Mouse (Mus musculus): ENCODE results near the gene Ddhd1. TPM values are rescaled to one million over a fixed set of nuclear protein-coding genes. Genes with fewer than 3 reads are reported as not detected.

Gene Ddhd1
- polyA plus RNA-seq, 1 experiment from 2014 or later, result 28.4 TPM

- DNase-seq (ENCODE audit: low spot score), result no peak
- Histone ChIP-seq H3K36me3 (replicated peaks; ENCODE audit: control insufficient read depth, insufficient read depth) (no peaks in the 10 kb centered on the region), H3K9ac (no peak overlapping the region), H3K4me1 (replicated peaks; ENCODE audit: control insufficient read depth, insufficient read depth, low read length) (no peaks in the 10 kb centered on the region), H3K4me3 (replicated peaks; ENCODE audit: low read length) (no peak overlapping the region), H3K4me2 (replicated peaks) (no peak overlapping the region), H3K27ac (no peak overlapping the region), H3K27me3 (ENCODE audit: control insufficient read depth, insufficient read depth, low read length) (no peaks in the 10 kb centered on the region), H3K9me3 (ENCODE audit: control insufficient read depth, low read length) (no peaks in the 10 kb centered on the region)
- WGBS, result 80% methylated on average over 6 of the region's 6 CpGs
- ATAC-seq (ENCODE audit: low FRiP score), result no peak
Measured at GRCm38 (mm10) chr14:45676722-45677121, 18.8 kb upstream of the Ddhd1 start.

DNA sequence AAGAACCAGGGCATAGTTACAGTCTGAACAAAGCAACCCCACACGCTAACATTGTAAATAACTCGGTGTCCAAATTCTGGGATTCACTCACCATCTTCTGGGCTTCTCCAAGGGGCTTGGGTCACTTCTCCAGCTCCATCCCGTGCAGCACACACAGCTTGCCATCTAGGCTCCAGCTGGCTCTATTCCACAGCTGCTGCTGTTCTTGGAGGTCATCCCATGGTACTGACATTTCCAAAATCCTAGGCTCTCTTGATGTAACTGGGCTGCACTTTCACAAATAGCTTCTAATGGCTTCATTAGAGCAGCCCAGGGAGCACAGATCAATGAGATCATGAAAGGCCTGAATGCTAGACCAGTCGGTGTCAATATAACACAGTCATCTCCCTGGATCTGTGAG lies 10.4 kb upstream of the Ddhd1 start:
- DNase-seq (ENCODE audit: low spot score), result no peak
- 80% methylated on average over 4 of the region's 4 CpGs for WGBS
- Histone ChIP-seq H3K27me3 (ENCODE audit: control insufficient read depth, insufficient read depth, low read length) (no peaks in the 10 kb centered on the region), H3K36me3 (replicated peaks; ENCODE audit: control insufficient read depth, insufficient read depth) (no peaks in the 10 kb centered on the region), H3K4me3 (replicated peaks; ENCODE audit: low read length) (no peak overlapping the region), H3K27ac (no peak overlapping the region), H3K9me3 (ENCODE audit: control insufficient read depth, low read length) (no peaks in the 10 kb centered on the region), H3K4me1 (replicated peaks; ENCODE audit: control insufficient read depth, insufficient read depth, low read length) (no peaks in the 10 kb centered on the region), H3K9ac (no peak overlapping the region), H3K4me2 (replicated peaks) (no peak overlapping the region)
- no peak for ATAC-seq (ENCODE audit: low FRiP score)

DNA sequence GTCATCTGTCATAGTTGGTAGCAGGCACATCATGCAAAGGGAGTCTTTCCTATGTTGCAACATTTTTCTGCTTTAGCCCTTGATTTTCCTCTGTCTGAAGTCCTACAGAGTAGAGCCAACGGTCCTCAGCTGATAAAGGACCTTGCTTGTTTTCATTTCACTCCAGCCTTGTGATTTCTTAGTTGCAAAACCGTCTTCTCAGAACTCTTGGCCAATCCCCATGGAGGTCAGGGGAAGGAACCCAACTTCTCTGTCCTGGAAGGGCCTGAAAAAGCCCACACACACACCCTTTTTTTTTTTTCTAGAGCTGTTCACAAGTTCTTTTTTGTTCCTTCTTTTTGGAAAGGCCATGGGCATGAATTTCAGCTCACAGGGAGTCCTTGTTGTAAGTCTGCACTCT lies 9.3 kb upstream of the Ddhd1 start:
- no peaks in the 10 kb centered on the region for H3K4me1 ChIP-seq (replicated peaks; ENCODE audit: control insufficient read depth, insufficient read depth, low read length)
- WGBS, result 74% methylated on average over 2 of the region's 2 CpGs
- H3K4me2 ChIP-seq (replicated peaks), result no peak overlapping the region
- no peak for ATAC-seq (ENCODE audit: low FRiP score)
- no peak overlapping the region for H3K4me3 ChIP-seq (replicated peaks; ENCODE audit: low read length)
- H3K36me3 ChIP-seq (replicated peaks; ENCODE audit: control insufficient read depth, insufficient read depth), result no peaks in the 10 kb centered on the region
- no peak for DNase-seq (ENCODE audit: low spot score)
- no peaks in the 10 kb centered on the region for H3K27me3 ChIP-seq (ENCODE audit: control insufficient read depth, insufficient read depth, low read length)
- H3K9ac ChIP-seq, result no peak overlapping the region
- H3K27ac ChIP-seq, result no peak overlapping the region
- no peaks in the 10 kb centered on the region for H3K9me3 ChIP-seq (ENCODE audit: control insufficient read depth, low read length)

DNA sequence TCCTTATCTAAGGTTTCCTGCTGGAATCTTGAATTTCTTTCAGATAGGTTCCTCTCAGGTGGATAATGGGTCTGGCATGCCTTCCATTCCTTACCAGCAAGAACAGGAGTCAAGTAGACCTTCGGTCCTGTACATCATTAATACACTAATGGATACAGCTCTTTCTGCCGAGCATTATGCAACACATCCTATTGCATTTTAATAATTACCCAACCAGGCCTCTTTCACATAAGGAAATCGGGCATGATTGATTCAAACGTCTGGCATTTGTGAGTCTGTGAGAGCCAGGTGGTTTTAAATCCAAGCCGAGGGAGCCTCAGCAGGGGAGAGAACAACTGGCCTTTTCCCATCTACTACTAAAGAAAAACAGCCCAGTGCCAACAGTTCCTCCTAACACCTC lies 3.6 kb upstream of the Ddhd1 start:
- no peak overlapping the region for H3K27ac ChIP-seq
- DNase-seq (ENCODE audit: low spot score) (no peak), ATAC-seq (ENCODE audit: low FRiP score) (no peak)
- H3K4me1 ChIP-seq (replicated peaks; ENCODE audit: control insufficient read depth, insufficient read depth, low read length), result no peaks in the 10 kb centered on the region; the same call in 1 of the 2 replicates
- WGBS, result 42% methylated on average over 5 of the region's 5 CpGs
- no peak overlapping the region for H3K9ac ChIP-seq
- H3K4me3 ChIP-seq (replicated peaks; ENCODE audit: low read length), result no peak overlapping the region
- H3K4me2 ChIP-seq (replicated peaks), result no peak overlapping the region
- no peaks in the 10 kb centered on the region for H3K36me3 ChIP-seq (replicated peaks; ENCODE audit: control insufficient read depth, insufficient read depth)
- H3K9me3 ChIP-seq (ENCODE audit: control insufficient read depth, low read length), result no peaks in the 10 kb centered on the region
- no peaks in the 10 kb centered on the region for H3K27me3 ChIP-seq (ENCODE audit: control insufficient read depth, insufficient read depth, low read length)

DNA sequence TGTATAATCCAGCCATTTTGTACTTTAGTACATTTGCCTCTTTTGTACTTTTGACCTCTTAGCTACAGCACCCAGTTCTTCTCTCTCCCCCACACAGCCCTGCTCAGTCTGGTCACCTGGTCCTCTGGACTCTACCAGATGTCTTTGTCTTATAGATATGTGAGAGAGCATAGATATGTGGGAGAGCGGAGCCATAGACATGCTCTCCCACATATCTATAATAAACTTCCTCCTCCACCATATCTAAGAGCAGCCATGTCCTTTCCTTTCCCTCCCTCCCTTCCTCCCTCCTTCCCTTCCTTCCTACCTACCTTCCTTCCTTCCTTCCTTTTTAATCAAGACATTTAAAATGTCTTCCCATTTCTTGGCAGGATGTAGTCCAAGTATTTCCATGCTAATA lies 2.4 kb upstream of the Ddhd1 start:
- Histone ChIP-seq H3K27me3 (ENCODE audit: control insufficient read depth, insufficient read depth, low read length) (no peaks in the 10 kb centered on the region), H3K9ac (no peak overlapping the region), H3K36me3 (replicated peaks; ENCODE audit: control insufficient read depth, insufficient read depth) (no peaks in the 10 kb centered on the region), H3K4me2 (replicated peaks) (no peak overlapping the region), H3K4me1 (replicated peaks; ENCODE audit: control insufficient read depth, insufficient read depth, low read length) (peaks cover 12% of the 10 kb centered on the region), H3K27ac (no peak overlapping the region), H3K9me3 (ENCODE audit: control insufficient read depth, low read length) (no peaks in the 10 kb centered on the region), H3K4me3 (replicated peaks; ENCODE audit: low read length) (no peak overlapping the region)
- no peak for ATAC-seq (ENCODE audit: low FRiP score)
- no peak for DNase-seq (ENCODE audit: low spot score)
- 86% methylated on average over 1 of the region's 1 CpGs for WGBS

DNA sequence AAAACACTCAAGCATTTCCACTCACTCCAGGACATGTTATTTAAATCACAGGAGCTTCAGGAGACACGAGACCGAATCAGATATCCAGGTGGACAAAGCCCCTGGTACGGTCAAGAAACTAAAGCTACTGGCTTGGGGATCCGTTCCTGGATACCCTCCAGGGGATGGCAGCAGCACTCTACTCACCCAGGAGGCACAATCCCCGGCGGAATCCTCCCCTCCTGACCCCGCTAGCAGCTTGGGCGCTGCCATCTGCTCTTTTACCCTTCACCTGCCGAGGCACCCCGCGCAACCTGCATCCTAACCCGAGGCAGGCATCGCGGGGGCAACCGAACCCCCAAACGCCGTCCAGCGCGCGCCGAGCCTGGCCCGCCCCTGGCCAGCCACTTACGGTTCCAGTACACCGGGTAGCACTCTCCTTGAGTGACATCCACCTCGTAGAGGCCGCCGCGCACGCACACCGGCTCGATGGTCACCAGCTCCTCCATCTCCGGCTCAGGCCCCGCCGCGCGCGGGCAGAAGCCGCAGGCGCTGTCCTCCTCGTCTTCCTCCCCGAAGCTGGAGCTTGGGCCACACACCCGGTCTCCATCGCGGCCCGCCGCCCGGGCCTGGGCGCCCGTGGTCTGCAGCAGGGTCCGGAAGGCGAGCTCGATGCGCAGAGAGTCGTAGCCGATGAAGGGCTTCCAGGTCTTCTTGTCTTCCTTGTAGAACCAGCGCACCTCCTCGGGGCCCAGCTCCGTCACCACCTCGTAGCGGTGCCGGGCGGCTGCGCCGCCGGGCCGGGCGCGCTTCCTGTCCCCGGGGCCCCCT lies 907 bp downstream of the Ddhd1 start:
- Histone ChIP-seq H3K27ac (peak overlapping the region; percentile 95), H3K4me3 (replicated peaks; ENCODE audit: low read length) (peak overlapping the region; percentile 92), H3K36me3 (replicated peaks; ENCODE audit: control insufficient read depth, insufficient read depth) (no peaks in the 10 kb centered on the region), H3K4me1 (replicated peaks; ENCODE audit: control insufficient read depth, insufficient read depth, low read length) (peaks cover 44% of the 10 kb centered on the region), H3K27me3 (ENCODE audit: control insufficient read depth, insufficient read depth, low read length) (no peaks in the 10 kb centered on the region), H3K9ac (peak overlapping the region; percentile 93), H3K4me2 (replicated peaks) (peak overlapping the region; percentile 85), H3K9me3 (ENCODE audit: control insufficient read depth, low read length) (no peaks in the 10 kb centered on the region)
- under 1% methylated on average over 68 of the region's 69 CpGs for WGBS
- peak; percentile 38 for DNase-seq (ENCODE audit: low spot score)
- ATAC-seq (ENCODE audit: low FRiP score), result peak; percentile 49

GRCm38 (mm10) chr14:45654876-45655416 lies 3.0 kb downstream of the Ddhd1 start:
- H3K9me3 ChIP-seq (ENCODE audit: control insufficient read depth, low read length), result no peaks in the 10 kb centered on the region
- no peaks in the 10 kb centered on the region for H3K27me3 ChIP-seq (ENCODE audit: control insufficient read depth, insufficient read depth, low read length)
- peaks cover 47% of the 10 kb centered on the region for H3K4me1 ChIP-seq (replicated peaks; ENCODE audit: control insufficient read depth, insufficient read depth, low read length)
- peak overlapping the region; percentile 92 for H3K4me3 ChIP-seq (replicated peaks; ENCODE audit: low read length)
- 83% methylated on average over 13 of the region's 13 CpGs for WGBS
- ATAC-seq (ENCODE audit: low FRiP score) (no peak), DNase-seq (ENCODE audit: low spot score) (no peak)
- peak overlapping the region; percentile 42 for H3K9ac ChIP-seq
- H3K4me2 ChIP-seq (replicated peaks), result peak overlapping the region; percentile 85
- H3K36me3 ChIP-seq (replicated peaks; ENCODE audit: control insufficient read depth, insufficient read depth), result no peaks in the 10 kb centered on the region
- H3K27ac ChIP-seq, result no peak overlapping the region

DNA sequence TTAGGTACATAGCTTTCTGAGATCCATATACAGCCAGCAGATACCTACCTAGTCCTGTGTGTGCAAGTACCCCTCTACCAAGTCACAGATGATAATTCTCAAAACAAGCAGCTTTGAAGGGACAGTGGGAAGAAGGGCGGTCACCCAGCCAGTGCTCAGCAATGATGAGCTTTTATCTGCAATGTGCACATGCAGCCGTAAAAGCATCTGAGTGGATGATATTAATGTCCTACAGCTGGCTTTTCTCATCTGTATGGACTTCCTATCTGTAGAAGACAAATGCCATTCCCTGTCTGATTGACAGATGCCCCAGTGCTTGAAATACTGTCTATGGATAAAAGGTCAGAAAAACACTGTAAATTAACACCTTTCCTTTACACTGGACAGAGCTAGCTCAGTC lies 4.2 kb downstream of the Ddhd1 start:
- H3K4me1 ChIP-seq (replicated peaks; ENCODE audit: control insufficient read depth, insufficient read depth, low read length), result peaks cover 54% of the 10 kb centered on the region
- DNase-seq (ENCODE audit: low spot score), result no peak
- no peaks in the 10 kb centered on the region for H3K36me3 ChIP-seq (replicated peaks; ENCODE audit: control insufficient read depth, insufficient read depth)
- no peaks in the 10 kb centered on the region for H3K9me3 ChIP-seq (ENCODE audit: control insufficient read depth, low read length)
- no peak for ATAC-seq (ENCODE audit: low FRiP score)
- H3K4me3 ChIP-seq (replicated peaks; ENCODE audit: low read length), result no peak overlapping the region
- H3K4me2 ChIP-seq (replicated peaks), result peak overlapping the region; percentile 85
- H3K27me3 ChIP-seq (ENCODE audit: control insufficient read depth, insufficient read depth, low read length), result no peaks in the 10 kb centered on the region
- H3K9ac ChIP-seq, result no peak overlapping the region
- H3K27ac ChIP-seq, result no peak overlapping the region
- 82% methylated on average over 2 of the region's 2 CpGs for WGBS

DNA sequence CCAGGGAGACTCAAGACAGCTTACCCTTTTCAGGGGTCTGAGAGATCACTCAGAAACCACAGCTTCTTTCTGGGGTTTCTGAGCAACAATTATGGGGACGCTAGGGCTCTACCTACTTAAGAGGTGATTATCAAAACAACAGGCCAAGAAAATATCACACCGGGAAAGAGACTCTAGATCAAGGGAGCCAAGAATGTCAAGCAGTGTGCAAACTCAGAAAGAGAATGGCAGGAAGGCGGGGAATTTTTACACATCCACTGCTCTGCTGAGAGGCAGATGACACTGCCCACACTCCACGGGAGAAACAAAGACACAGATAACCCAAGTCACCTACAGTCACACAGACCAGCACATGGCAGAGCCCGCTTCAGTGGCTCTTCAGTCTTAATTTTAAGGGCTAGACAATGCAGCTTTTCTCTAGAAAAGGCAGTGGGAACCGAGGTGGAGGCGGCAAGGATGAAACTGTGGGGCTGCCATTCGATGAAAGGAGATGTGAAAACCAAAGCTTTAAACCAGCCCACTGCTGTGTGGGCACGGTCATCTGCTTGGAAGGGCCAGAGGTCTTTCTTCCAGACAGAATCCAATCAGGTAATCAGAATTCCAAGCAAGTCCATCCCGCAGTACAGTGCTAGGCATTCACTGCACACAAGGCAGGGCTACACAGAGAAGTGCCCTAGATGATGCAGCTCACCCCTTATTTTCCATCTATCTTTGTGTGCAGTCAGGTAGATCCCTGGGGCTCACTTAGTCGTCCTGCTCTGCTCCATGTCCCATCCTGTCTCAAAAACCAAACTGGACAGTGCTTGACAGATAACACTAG lies 8.7 kb downstream of the Ddhd1 start:
- Histone ChIP-seq H3K4me1 (replicated peaks; ENCODE audit: control insufficient read depth, insufficient read depth, low read length) (peaks cover 34% of the 10 kb centered on the region), H3K36me3 (replicated peaks; ENCODE audit: control insufficient read depth, insufficient read depth) (no peaks in the 10 kb centered on the region), H3K9me3 (ENCODE audit: control insufficient read depth, low read length) (no peaks in the 10 kb centered on the region), H3K27ac (0 out of 2 replicates have a peak overlapping the region, but pooled peaks have one; percentile 53), H3K9ac (no peak overlapping the region), H3K27me3 (ENCODE audit: control insufficient read depth, insufficient read depth, low read length) (no peaks in the 10 kb centered on the region), H3K4me2 (replicated peaks) (no peak overlapping the region; the same call in 1 of the 2 replicates), H3K4me3 (replicated peaks; ENCODE audit: low read length) (no peak overlapping the region)
- ATAC-seq (ENCODE audit: low FRiP score) (no peak), DNase-seq (ENCODE audit: low spot score) (no peak)
- 40% methylated on average over 11 of the region's 11 CpGs for WGBS
